Comparison of ENCODE assay signal across 23 mouse cellular contexts in genomic region chr8:125524479-125524878, GRCm38 (mm10). TPM values are rescaled to one million over a fixed set of nuclear protein-coding genes. Genes with fewer than 3 reads are reported as not detected.
A peak's percentile ranks its signal among the peaks of the same experiment; 100 is the strongest.
DNase-seq lines count a peak whose midpoint lies in the region; ATAC-seq and TF ChIP-seq lines count a peak whose summit lies in the region.
"Had no signal": no experiment of that assay in that cellular context is flagged by ENCODE, and none has a peak within 500 bp of the region (broad histone marks: within the 10 kb centered on the region; RNA-seq: fewer than 3 reads in every experiment).

No protein-coding gene starts in this region.

- no peak overlapping the region for H3K9ac ChIP-seq in heart, postnatal 0 days (replicated peaks; ENCODE audit: low read depth, low read length)
- H3K9ac ChIP-seq in lung, postnatal 0 days (replicated peaks; ENCODE audit: low read depth): no peak overlapping the region
- no peak overlapping the region for H3K9ac ChIP-seq in neural tube, embryonic 15.5 days (replicated peaks)
- H3K9ac ChIP-seq: embryonic facial prominence, embryonic 12.5 days; embryonic facial prominence, embryonic 15.5 days; forebrain, embryonic 15.5 days; heart, embryonic 12.5 days; hindbrain, embryonic 14.5 days had no signal

- WGBS in heart, postnatal 0 days: 53% methylated on average over 2 of the region's 2 CpGs
- 33% methylated on average over 2 of the region's 2 CpGs for WGBS in lung, postnatal 0 days
- WGBS in lung, adult 2 months: 46% methylated on average over 2 of the region's 2 CpGs
- WGBS in limb, embryonic 10.5 days: 85% methylated on average over 2 of the region's 2 CpGs
- WGBS in neural tube, embryonic 15.5 days: 85% methylated on average over 2 of the region's 2 CpGs

- no peak overlapping the region for H3K4me2 ChIP-seq in heart, postnatal 0 days (ENCODE audit: low read depth, low read length)
- no peak overlapping the region for H3K4me2 ChIP-seq in lung, postnatal 0 days (replicated peaks; ENCODE audit: low read depth, low read length)
- no peak overlapping the region for H3K4me2 ChIP-seq in neural tube, embryonic 15.5 days
- H3K4me2 ChIP-seq: embryonic facial prominence, embryonic 12.5 days; embryonic facial prominence, embryonic 15.5 days; forebrain, embryonic 15.5 days; heart, embryonic 12.5 days; hindbrain, embryonic 14.5 days had no signal

- H3K4me3 ChIP-seq in heart, postnatal 0 days (ENCODE audit: low read depth, low read length): no peak overlapping the region
- H3K4me3 ChIP-seq in lung, postnatal 0 days (ENCODE audit: low read depth, low read length): no peak overlapping the region
- no peak overlapping the region for H3K4me3 ChIP-seq in lung, adult 2 months (replicated peaks; ENCODE audit: extremely low read depth, low read depth, low read length)
- no peak overlapping the region for H3K4me3 ChIP-seq in limb, embryonic 10.5 days
- no peak overlapping the region for H3K4me3 ChIP-seq in neural tube, embryonic 15.5 days (replicated peaks)
- H3K4me3 ChIP-seq: embryonic facial prominence, embryonic 12.5 days; embryonic facial prominence, embryonic 15.5 days; forebrain, embryonic 15.5 days; heart, embryonic 12.5 days had no signal

- no peak for TF ChIP-seq POLR2A in lung, adult 2 months (IDR thresholded peaks at IDR 0.05; ENCODE audit: borderline replicate concordance, extremely low read depth, low read depth, low read length)

- intact Hi-C loops in heart, postnatal 10 days (cut with DNase I): loop anchor here (5.0 kb wide), 1 partner anchor 33 kb away; no protein-coding TSS in a partner anchor

- no peak for TF ChIP-seq CTCF in heart, postnatal 0 days (IDR thresholded peaks at IDR 0.05; ENCODE audit: low read depth)
- TF ChIP-seq CTCF in lung, postnatal 0 days (IDR thresholded peaks at IDR 0.05): no peak
- TF ChIP-seq CTCF in lung, adult 2 months (IDR thresholded peaks at IDR 0.05; ENCODE audit: insufficient read depth, low read length): no peak

- no peaks in the 10 kb centered on the region for H3K27me3 ChIP-seq in heart, postnatal 0 days (ENCODE audit: control insufficient read depth, insufficient read depth, low read length)
- H3K27me3 ChIP-seq in lung, postnatal 0 days (replicated peaks; ENCODE audit: insufficient read depth, low read length): no peaks in the 10 kb centered on the region
- H3K27me3 ChIP-seq in limb, embryonic 10.5 days (ENCODE audit: low read depth, poor library complexity, severe bottlenecking): no peaks in the 10 kb centered on the region
- no peaks in the 10 kb centered on the region for H3K27me3 ChIP-seq in neural tube, embryonic 15.5 days (replicated peaks)
- H3K27me3 ChIP-seq: embryonic facial prominence, embryonic 12.5 days; embryonic facial prominence, embryonic 15.5 days; forebrain, embryonic 15.5 days; heart, embryonic 12.5 days had no signal

- H3K36me3 ChIP-seq in heart, postnatal 0 days (replicated peaks; ENCODE audit: control insufficient read depth, insufficient read depth, low read length): no peaks in the 10 kb centered on the region
- H3K36me3 ChIP-seq in lung, postnatal 0 days (ENCODE audit: insufficient read depth, low read length): no peaks in the 10 kb centered on the region
- no peaks in the 10 kb centered on the region for H3K36me3 ChIP-seq in limb, embryonic 10.5 days
- no peaks in the 10 kb centered on the region for H3K36me3 ChIP-seq in neural tube, embryonic 15.5 days
- H3K36me3 ChIP-seq: embryonic facial prominence, embryonic 12.5 days; embryonic facial prominence, embryonic 15.5 days; forebrain, embryonic 15.5 days; heart, embryonic 12.5 days had no signal

- 0 out of 2 replicates have a peak overlapping the region, but pooled peaks have one; percentile 21 for H3K27ac ChIP-seq in heart, postnatal 0 days (ENCODE audit: low read depth)
- no peak overlapping the region for H3K27ac ChIP-seq in lung, postnatal 0 days (ENCODE audit: low read length)
- H3K27ac ChIP-seq in limb, embryonic 10.5 days: 0 out of 2 replicates have a peak overlapping the region, but pooled peaks have one; percentile 36
- H3K27ac ChIP-seq in neural tube, embryonic 15.5 days (replicated peaks): no peak overlapping the region
- H3K27ac ChIP-seq: embryonic facial prominence, embryonic 12.5 days; embryonic facial prominence, embryonic 15.5 days; forebrain, embryonic 15.5 days; hindbrain, embryonic 14.5 days; hindbrain, postnatal 0 days had no signal

- H3K9me3 ChIP-seq in heart, postnatal 0 days (replicated peaks; ENCODE audit: control insufficient read depth, low read length): no peaks in the 10 kb centered on the region
- H3K9me3 ChIP-seq in lung, postnatal 0 days (ENCODE audit: low read length): no peaks in the 10 kb centered on the region
- H3K9me3 ChIP-seq in limb, embryonic 10.5 days (replicated peaks): no peaks in the 10 kb centered on the region
- no peaks in the 10 kb centered on the region for H3K9me3 ChIP-seq in neural tube, embryonic 15.5 days (replicated peaks)
- H3K9me3 ChIP-seq: embryonic facial prominence, embryonic 12.5 days; embryonic facial prominence, embryonic 15.5 days; forebrain, embryonic 15.5 days; heart, embryonic 12.5 days had no signal

- TF ChIP-seq EP300 in heart, postnatal 0 days (IDR thresholded peaks at IDR 0.05; ENCODE audit: low read depth): no peak
- no peak for TF ChIP-seq EP300 in lung, postnatal 0 days (IDR thresholded peaks at IDR 0.05)

- ATAC-seq in heart, postnatal 0 days (ENCODE audit: insufficient read depth, low read depth): no peak
- peak; percentile 23; the same call in 1 of the 2 replicates for ATAC-seq in lung, postnatal 0 days
- ATAC-seq in neural tube, embryonic 15.5 days (ENCODE audit: low FRiP score): no peak
- ATAC-seq: CD4-positive, CD25-positive, alpha-beta regulatory T cell, adult 4 months; forebrain, embryonic 15.5 days; hindbrain, postnatal 0 days; inflammation-experienced regulatory T-cells, adult 6 months had no signal

- no peak for DNase-seq in heart, postnatal 0 days (ENCODE audit: low spot score)
- no peak for DNase-seq in heart, postnatal 10 days
- peak; percentile 51 for DNase-seq in lung, postnatal 0 days (ENCODE audit: low spot score)
- no peak for DNase-seq in lung, adult 2 months
- peak; percentile 43 for DNase-seq in brain, adult 2 months (ENCODE audit: low read depth, low spot score)
- no peak for DNase-seq in limb, embryonic 10.5 days (ENCODE audit: low spot score)
- DNase-seq: adrenal gland, adult 2 months; adrenal gland, postnatal 14 days; cerebellum, adult 11-12 months; cerebellum, adult 8-10 months; gastrocnemius, postnatal 25 days; heart, adult 18-20 months; heart, postnatal 4 days had no signal

- H3K4me1 ChIP-seq in heart, postnatal 0 days (ENCODE audit: control insufficient read depth, insufficient read depth): peaks cover 65% of the 10 kb centered on the region
- H3K4me1 ChIP-seq in lung, postnatal 0 days (ENCODE audit: insufficient read depth, low read depth, low read length): peaks cover 44% of the 10 kb centered on the region; the same call in 1 of the 2 replicates
- H3K4me1 ChIP-seq in lung, adult 2 months (ENCODE audit: control insufficient read depth, insufficient read depth, low read length): peaks cover 49% of the 10 kb centered on the region
- peaks cover 84% of the 10 kb centered on the region for H3K4me1 ChIP-seq in limb, embryonic 10.5 days
- H3K4me1 ChIP-seq in neural tube, embryonic 15.5 days: peaks cover 61% of the 10 kb centered on the region

RNA-seq across cellular contexts. Expression of gene Sipa1l2, which starts 45.1 kb away (rescaled TPM):
- total RNA-seq in heart, postnatal 0 days (2014; rRNA removed; ENCODE audit: low replicate concordance): 65.8 and 66.1 TPM in 2 replicates
- polyA plus RNA-seq in heart, postnatal 0 days (2015; fragmentation: Nextera tagmentation; extraction: Ambion mirVana): 12.3 and 13.6 TPM in 2 replicates
- 10 to 100 TPM; 52.7 to 67.3 TPM for total RNA-seq in heart, postnatal 10 days (2021)
- polyA plus RNA-seq in lung, postnatal 0 days (2015; fragmentation: Nextera tagmentation; extraction: Ambion mirVana): 9.4 and 11.1 TPM in 2 replicates
- 36.3 and 38.6 TPM in 2 replicates for polyA plus RNA-seq in lung, adult 2 months (2012; rRNA removed)
- 11.0 and 13.9 TPM in 2 replicates for polyA plus RNA-seq in limb, embryonic 10.5 days (2016; fragmentation: Nextera tagmentation; extraction: Ambion mirVana)
- polyA plus RNA-seq in neural tube, embryonic 15.5 days (2015; fragmentation: Nextera tagmentation; extraction: Ambion mirVana): 16.3 and 16.8 TPM in 2 replicates
- total RNA-seq: MEL had no signal

Comparison
In these comparisons a context has a peak if more than half of its experiments do, and no peak if none do; other contexts are left out.
1. DNase-seq: peak in lung, postnatal 0 days (single experiment) and brain, adult 2 months (single experiment); none in heart, postnatal 0 days (single experiment), heart, postnatal 10 days (0 of 2), lung, adult 2 months (single experiment) and limb, embryonic 10.5 days (single experiment).
2. H3K27ac ChIP-seq: peak in heart, postnatal 0 days (single experiment) and limb, embryonic 10.5 days (single experiment); none in lung, postnatal 0 days (single experiment) and neural tube, embryonic 15.5 days (single experiment).